Mouse (Mus musculus) myocyte (in vitro differentiated cells): ENCODE measurements around the gene Gm20431. TPM values are rescaled to one million over a fixed set of nuclear protein-coding genes. Genes with fewer than 3 reads are reported as not detected.
A peak's percentile ranks its signal among the peaks of the same experiment; 100 is the strongest.

ENCODE experiments used
- H3K27me3 ChIP-seq: one replicate; pipeline ENCODE4 v1.6.1; 2011; ENCODE audit not compliant: control insufficient read depth, insufficient read depth, insufficient read length
- H3K36me3 ChIP-seq: one replicate; pipeline ENCODE4 v1.6.1; 2011; ENCODE audit not compliant: control insufficient read depth, insufficient read depth
- H3K4me2 ChIP-seq: one replicate; pipeline ENCODE4 v1.6.1; 2011; ENCODE audit warnings: low read depth, control low read depth
- H3K4me3 ChIP-seq: one replicate; pipeline ENCODE4 v1.5.1; 2011; ENCODE audit warnings: mild to moderate bottlenecking, control low read depth, moderate library complexity
- H3K79me2 ChIP-seq: one replicate; pipeline ENCODE4 v1.6.1; 2011; ENCODE audit not compliant: control insufficient read depth, insufficient read depth
- H3ac ChIP-seq: one replicate; pipeline ENCODE4 v1.6.1; 2011; ENCODE audit not compliant: control insufficient read depth, insufficient read length
- CEBPB ChIP-seq: IDR thresholded peaks from 2 replicates; pipeline ENCODE4 v1.6.1; 2011; ENCODE audit warnings: mild to moderate bottlenecking, moderate library complexity; ENCODE audit not compliant: poor library complexity, insufficient read depth, severe bottlenecking
- E2F4 ChIP-seq: IDR thresholded peaks from one replicate; pipeline ENCODE4 v1.6.1; 2011; ENCODE audit warnings: mild to moderate bottlenecking, control low read depth, moderate library complexity; ENCODE audit not compliant: insufficient read depth
- MAX ChIP-seq: IDR thresholded peaks from one replicate; pipeline ENCODE4 v1.6.1; 2011; ENCODE audit warnings: low read depth, mild to moderate bottlenecking, control low read depth
- MYOD1 ChIP-seq, 3 experiments: IDR thresholded peaks; one replicate each; pipeline ENCODE4 v1.6.1; 2011; ENCODE audit warnings: control low read depth in 2 of 3, low read depth in 2 of 3, mild to moderate bottlenecking in 2 of 3, moderate library complexity in 1 of 3; ENCODE audit not compliant: insufficient read length in 2 of 3, control insufficient read depth in 1 of 3
- MYOG ChIP-seq, 3 experiments: IDR thresholded peaks; one replicate each; pipeline ENCODE4 v1.6.1; 2011; ENCODE audit warnings: control low read depth in 2 of 3, low read depth in 2 of 3, mild to moderate bottlenecking in 2 of 3; ENCODE audit not compliant: insufficient read length in 2 of 3, control insufficient read depth in 1 of 3, insufficient read depth in 1 of 3
- POLR2A ChIP-seq: IDR thresholded peaks from one replicate; pipeline ENCODE4 v1.6.1; 2011; ENCODE audit warnings: low read depth, mild to moderate bottlenecking, control low read depth, moderate library complexity; ENCODE audit not compliant: insufficient read length
- POLR2AphosphoS2 ChIP-seq: IDR thresholded peaks from one replicate; pipeline ENCODE4 v1.6.1; 2011; ENCODE audit warnings: low read depth, control low read depth; ENCODE audit not compliant: insufficient read length
- REST ChIP-seq: IDR thresholded peaks from one replicate; pipeline ENCODE4 v1.6.1; 2011; ENCODE audit warnings: mild to moderate bottlenecking, control low read depth, moderate library complexity; ENCODE audit not compliant: insufficient read depth, insufficient read length
- SRF ChIP-seq: IDR thresholded peaks from one replicate; pipeline ENCODE4 v1.6.1; 2011; ENCODE audit warnings: low read depth; ENCODE audit not compliant: control insufficient read depth, insufficient read length
- TCF12 ChIP-seq: IDR thresholded peaks from one replicate; pipeline ENCODE4 v1.6.1; 2011; ENCODE audit warnings: mild to moderate bottlenecking, control low read depth; ENCODE audit not compliant: poor library complexity, insufficient read depth, severe bottlenecking
- TCF3 ChIP-seq: IDR thresholded peaks from one replicate; pipeline ENCODE4 v1.6.1; 2011; ENCODE audit warnings: low read depth, control low read depth; ENCODE audit not compliant: insufficient read length
- USF1 ChIP-seq: IDR thresholded peaks from one replicate; pipeline ENCODE4 v1.6.1; 2011; ENCODE audit warnings: low read depth, mild to moderate bottlenecking, control low read depth, moderate library complexity
- polyA plus RNA-seq: library from polyadenylated mRNA; unstranded; fragments of >200 nt; fragmentation: generic; extraction: Trizol; gene quantifications from one replicate; pipeline ENCODE4 v1.2.1, GENCODE M21; 2012; ENCODE audit warnings: missing spikeins

Gm20431 gene
- polyA plus RNA-seq, 1 experiment: 9.2 TPM

DNA sequence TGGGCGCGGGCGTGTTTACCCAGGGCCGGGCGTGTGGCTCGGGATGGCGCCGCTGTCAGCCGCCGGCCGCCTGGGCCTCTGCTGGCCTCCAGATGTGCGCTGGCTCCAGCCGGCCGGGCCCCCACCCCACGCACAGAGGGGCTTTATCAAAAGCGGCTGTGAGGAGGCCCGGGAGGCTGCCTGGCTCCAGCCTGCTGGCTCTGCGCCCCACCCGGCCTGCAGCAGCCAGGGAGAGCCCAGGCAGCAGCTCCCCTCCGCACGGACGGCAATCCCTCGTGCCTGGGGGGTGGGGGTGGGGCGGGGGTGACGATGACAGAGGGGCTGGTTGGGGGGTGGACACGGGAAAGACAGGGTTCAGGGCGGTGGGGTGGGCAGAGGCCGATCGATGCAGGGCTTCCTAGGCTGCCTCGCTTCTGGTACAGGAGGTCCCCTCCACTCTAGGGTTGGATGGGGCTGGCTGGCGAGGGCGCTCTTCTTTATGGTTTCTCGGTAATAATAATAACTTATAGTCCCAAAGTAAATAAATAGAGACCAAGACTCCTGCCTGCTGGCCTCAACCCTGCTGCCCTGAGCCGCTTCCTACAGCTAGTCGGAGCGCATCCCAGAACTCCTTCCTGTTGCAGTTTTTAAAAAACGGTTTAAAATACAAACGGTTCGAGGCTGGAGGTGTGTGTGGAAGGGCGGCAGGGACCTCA lies 63.7 kb downstream of the Gm20431 start:
- no peak overlapping the region for H3K4me2 ChIP-seq
- H3K4me3 ChIP-seq: no peak overlapping the region
- no peaks in the 10 kb centered on the region for H3K27me3 ChIP-seq
- TF ChIP-seq MYOG (IDR thresholded peaks at IDR 0.05; ENCODE audit: control insufficient read depth in 1 of 3, insufficient read depth in 1 of 3, insufficient read length in 2 of 3, low read depth in 2 of 3): no peak
- no peak for TF ChIP-seq MYOD1 (IDR thresholded peaks at IDR 0.05; ENCODE audit: control insufficient read depth in 1 of 3, insufficient read length in 2 of 3, low read depth in 2 of 3)
- TF ChIP-seq TCF3: no peak
- TF ChIP-seq REST: no peak
- no peak for TF ChIP-seq MAX
- no peak for TF ChIP-seq USF1
- TF ChIP-seq TCF12: no peak
- no peak for TF ChIP-seq CEBPB
- TF ChIP-seq POLR2A: no peak
- TF ChIP-seq E2F4: no peak
- H3ac ChIP-seq: no peak overlapping the region
- no peaks in the 10 kb centered on the region for H3K36me3 ChIP-seq
- no peaks in the 10 kb centered on the region for H3K79me2 ChIP-seq

DNA sequence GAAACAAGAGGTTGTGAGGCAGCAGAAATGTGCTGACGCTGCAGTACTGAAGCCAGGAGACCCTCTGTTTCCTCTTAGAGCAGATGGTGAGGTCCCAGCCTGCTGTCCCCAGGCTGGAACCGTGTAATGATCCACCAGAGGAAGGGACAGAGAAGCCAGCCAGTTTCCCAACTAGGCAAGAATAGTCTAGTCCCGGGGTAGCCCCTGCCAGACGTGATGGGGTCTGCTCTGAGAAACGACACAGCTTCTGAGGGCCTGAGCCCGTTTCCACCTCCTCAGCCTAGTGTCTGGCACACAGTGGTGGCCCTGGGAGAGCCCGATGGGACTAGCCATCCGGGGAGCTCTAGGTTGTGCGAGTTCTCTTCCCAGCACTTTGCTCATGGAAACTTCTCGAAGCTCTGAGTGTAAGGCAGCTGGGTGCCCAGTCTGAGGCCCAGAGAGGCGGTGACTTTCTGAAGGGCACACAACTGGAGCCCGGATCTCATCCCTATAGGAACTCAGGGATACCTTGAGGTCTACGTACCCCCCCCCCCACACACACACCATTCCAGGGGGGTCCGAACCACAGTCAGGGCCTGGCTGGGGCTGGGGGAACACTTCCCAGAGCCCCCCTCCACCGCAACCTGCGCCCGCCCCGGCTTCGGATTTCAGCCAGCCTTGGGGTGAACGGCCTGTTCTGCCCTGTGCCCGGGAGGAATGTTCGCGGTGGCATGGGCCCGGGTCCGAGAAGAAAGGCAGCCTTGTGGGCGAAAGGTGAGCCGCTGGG lies 64.4 kb downstream of the Gm20431 start:
- no peak overlapping the region for H3K4me3 ChIP-seq

DNA sequence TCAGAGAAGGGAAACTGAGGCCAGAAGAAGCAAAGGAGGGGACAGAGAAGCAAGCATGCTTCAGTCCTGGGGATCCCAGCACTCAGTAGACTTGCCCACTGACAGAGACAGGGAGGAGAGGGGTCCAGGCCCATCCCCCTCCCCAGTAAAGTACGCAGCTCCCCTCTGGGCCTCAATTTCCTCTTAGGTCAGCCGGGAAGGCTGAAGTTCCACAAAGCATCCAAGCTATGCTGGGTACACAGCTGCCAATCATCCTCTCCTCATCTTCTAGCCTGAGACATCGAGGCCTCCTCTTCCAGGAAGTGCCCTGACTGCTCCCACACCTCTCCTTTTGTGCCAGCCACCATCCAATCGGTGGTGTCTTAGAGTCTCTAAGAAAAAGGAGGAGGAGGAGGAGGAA lies 65.0 kb downstream of the Gm20431 start:
- Histone ChIP-seq H3K4me2 (no peak overlapping the region), H3K36me3 (no peaks in the 10 kb centered on the region), H3K79me2 (no peaks in the 10 kb centered on the region), H3K27me3 (no peaks in the 10 kb centered on the region), H3ac (no peak overlapping the region), H3K4me3 (no peak overlapping the region)
- TF ChIP-seq MYOD1 (IDR thresholded peaks at IDR 0.05; ENCODE audit: control insufficient read depth in 1 of 3, insufficient read length in 2 of 3, low read depth in 2 of 3) (no peak), E2F4 (no peak), CEBPB (no peak), TCF3 (no peak), SRF (no peak), MAX (no peak), TCF12 (no peak), POLR2AphosphoS2 (no peak), REST (no peak), USF1 (no peak)

More for the DNA sequence above, 64.4 kb downstream of the Gm20431 start:
- TF ChIP-seq POLR2AphosphoS2 (no peak), CEBPB (no peak), E2F4 (no peak), USF1 (no peak), SRF (no peak), REST (no peak), MYOG (IDR thresholded peaks at IDR 0.05; ENCODE audit: control insufficient read depth in 1 of 3, insufficient read depth in 1 of 3, insufficient read length in 2 of 3, low read depth in 2 of 3) (no peak), TCF12 (no peak), MAX (no peak), MYOD1 (IDR thresholded peaks at IDR 0.05; ENCODE audit: control insufficient read depth in 1 of 3, insufficient read length in 2 of 3, low read depth in 2 of 3) (no peak), TCF3 (no peak), POLR2A (no peak)
- H3K36me3 ChIP-seq: no peaks in the 10 kb centered on the region
- no peaks in the 10 kb centered on the region for H3K27me3 ChIP-seq
- H3K4me2 ChIP-seq: no peak overlapping the region
- no peak overlapping the region for H3ac ChIP-seq
- no peaks in the 10 kb centered on the region for H3K79me2 ChIP-seq

DNA sequence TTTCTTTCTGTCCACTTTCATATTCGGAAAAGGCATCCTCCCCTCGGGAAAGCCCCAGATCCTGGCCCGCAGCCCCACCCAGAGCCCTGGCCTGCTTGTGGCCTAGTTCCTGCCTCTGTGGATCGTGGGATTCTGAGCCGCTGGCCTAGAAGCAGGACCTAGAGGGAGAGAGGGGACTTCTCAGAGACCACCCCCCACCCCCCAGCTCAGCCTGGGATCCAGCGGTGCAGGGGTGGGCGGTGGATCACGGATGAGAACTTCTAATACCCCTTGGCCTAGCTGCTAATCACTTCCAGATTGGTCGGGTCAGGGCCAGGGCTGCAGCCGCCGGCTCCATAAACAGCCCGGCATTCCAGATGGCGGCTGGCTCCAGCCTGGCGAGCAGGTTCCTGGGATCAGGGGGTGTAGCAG lies 65.5 kb downstream of the Gm20431 start:
- no peak overlapping the region for H3ac ChIP-seq
- H3K79me2 ChIP-seq: no peaks in the 10 kb centered on the region
- TF ChIP-seq MYOG (IDR thresholded peaks at IDR 0.05; ENCODE audit: control insufficient read depth in 1 of 3, insufficient read depth in 1 of 3, insufficient read length in 2 of 3, low read depth in 2 of 3): no peak
- no peak for TF ChIP-seq CEBPB
- TF ChIP-seq E2F4: no peak
- no peak for TF ChIP-seq TCF12
- no peak for TF ChIP-seq POLR2A
- no peak for TF ChIP-seq SRF
- TF ChIP-seq USF1: no peak
- no peak for TF ChIP-seq MYOD1 (IDR thresholded peaks at IDR 0.05; ENCODE audit: control insufficient read depth in 1 of 3, insufficient read length in 2 of 3, low read depth in 2 of 3)
- TF ChIP-seq TCF3: no peak
- TF ChIP-seq POLR2AphosphoS2: no peak
- no peak for TF ChIP-seq REST
- no peak for TF ChIP-seq MAX
- no peak overlapping the region for H3K4me3 ChIP-seq
- no peaks in the 10 kb centered on the region for H3K36me3 ChIP-seq
- H3K27me3 ChIP-seq: no peaks in the 10 kb centered on the region
- H3K4me2 ChIP-seq: peak overlapping the region; percentile 61
